Mouse (Mus musculus) kidney, adult 2 months (tissue): Measurements from ENCODE around the gene Asrgl1.

Source experiments
- CTCF ChIP-seq: fragments of 200-500 bp; conservative IDR thresholded peaks from 2 replicates; pipeline ENCODE4 v1.5.1; 2011; ENCODE audit warnings: low read depth, mild to moderate bottlenecking, control low read depth, low read length, moderate library complexity, mixed read lengths; ENCODE audit not compliant: insufficient read depth, insufficient read length
- POLR2A ChIP-seq: fragments of 200-500 bp; IDR thresholded peaks from one replicate; pipeline ENCODE4 v1.6.1; 2011; ENCODE audit warnings: low read depth, low read length, control low read depth

GRCm38 (mm10) chr19:9062822-9063221, 72.6 kb downstream of the Asrgl1 start:
- TF ChIP-seq CTCF (no peak), POLR2A (no peak)
